Mouse (Mus musculus) cerebellum, adult (tissue): ENCODE results near the gene Blm.

Experiments
- ATAC-seq: cut with Nextera tagmentation; 2 replicates; pipeline ENCODE4 v1.9.2; 2017; ENCODE audit warnings: mild to moderate bottlenecking, moderate library complexity, mixed read lengths; ENCODE audit not compliant: insufficient number of reproducible peaks, low FRiP score, low TSS enrichment

The Blm gene

DNA sequence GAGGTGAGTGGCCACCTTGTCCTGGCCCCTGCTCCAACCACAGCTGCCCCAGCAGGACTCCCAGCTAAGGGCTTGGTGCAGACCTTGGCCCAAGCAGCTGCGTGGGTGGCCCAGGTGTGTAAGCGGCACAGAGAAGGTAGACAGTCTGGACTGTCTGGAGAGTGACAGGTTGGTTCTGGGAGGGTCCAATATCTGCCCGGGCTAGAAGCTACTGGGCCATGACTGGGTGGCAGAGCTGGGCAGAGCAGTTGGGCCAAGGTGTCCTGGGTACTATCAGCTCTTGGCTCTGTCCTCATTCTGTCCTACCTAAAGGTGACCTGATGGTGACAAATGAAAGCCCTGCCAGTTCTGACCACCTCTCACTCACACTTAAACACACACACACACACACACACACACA lies 91.8 kb downstream of the Blm start:
- ATAC-seq: no peak

DNA sequence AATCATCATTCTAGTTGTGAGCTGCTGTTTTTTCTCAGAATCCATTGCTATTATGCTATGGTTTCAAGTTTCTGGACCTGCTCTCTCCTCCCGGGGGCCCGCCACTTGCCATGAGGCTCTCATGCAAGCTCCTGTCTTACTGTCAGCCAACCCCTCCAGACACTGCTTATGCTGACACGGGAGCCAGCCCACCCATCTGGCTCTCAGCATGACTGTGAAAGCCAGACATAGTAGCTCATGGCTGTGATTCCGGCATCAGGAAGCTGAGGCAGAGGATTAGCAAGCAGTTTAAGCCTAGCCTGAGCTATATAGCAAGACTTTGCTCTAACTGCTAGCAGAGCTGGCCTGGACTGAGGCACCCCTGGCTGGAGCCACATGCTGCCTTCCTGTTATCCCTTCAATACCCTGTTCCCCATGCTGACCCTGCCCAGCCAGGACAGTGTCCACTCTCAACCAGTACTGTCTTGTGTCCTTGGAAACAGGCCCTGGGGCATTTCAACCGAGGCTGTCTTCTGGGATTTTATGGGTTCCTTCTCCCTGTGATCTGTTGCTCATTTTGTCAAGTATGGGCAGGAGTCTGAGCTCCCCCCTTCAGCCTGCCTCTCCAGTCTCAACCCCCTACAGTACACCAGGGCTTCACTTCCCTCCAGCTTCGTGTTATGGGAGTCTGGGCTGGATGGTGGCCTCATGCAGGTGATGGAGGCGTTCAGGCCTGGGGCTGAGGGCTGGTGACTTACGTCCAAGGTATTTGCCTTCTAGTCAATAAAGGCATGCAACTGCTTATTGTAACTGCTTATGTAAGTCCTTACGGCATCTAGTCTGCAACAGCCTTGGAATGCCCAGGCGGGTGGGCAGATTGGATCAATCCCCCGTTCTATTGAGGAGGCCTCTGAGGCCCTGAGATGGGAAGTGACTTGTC lies 92.7 kb downstream of the Blm start:
- ATAC-seq: no peak

DNA sequence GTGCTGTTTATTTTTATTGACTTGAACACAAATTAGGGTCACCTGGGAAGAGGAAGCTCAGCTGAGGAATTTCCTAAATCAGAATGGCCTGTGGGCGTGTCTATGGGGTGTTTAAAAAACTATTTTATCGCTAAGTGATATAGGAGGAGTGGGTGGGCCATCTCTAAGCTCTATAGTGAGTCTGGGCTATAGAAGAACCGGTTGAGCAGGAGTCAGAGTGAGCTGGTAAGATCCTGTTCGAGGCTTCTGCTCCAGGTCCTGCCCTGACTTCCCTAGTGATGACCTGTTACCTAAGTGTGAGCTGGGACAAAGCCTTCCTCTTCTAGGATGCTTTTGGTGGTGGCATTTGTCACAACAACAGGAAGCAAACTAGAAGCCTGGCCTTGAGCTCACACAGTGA lies 94.2 kb downstream of the Blm start:
- no peak for ATAC-seq

- no peak for ATAC-seq
Measured at GRCm38 (mm10) chr7:80439789-80440488, 95.0 kb downstream of the Blm start.

DNA sequence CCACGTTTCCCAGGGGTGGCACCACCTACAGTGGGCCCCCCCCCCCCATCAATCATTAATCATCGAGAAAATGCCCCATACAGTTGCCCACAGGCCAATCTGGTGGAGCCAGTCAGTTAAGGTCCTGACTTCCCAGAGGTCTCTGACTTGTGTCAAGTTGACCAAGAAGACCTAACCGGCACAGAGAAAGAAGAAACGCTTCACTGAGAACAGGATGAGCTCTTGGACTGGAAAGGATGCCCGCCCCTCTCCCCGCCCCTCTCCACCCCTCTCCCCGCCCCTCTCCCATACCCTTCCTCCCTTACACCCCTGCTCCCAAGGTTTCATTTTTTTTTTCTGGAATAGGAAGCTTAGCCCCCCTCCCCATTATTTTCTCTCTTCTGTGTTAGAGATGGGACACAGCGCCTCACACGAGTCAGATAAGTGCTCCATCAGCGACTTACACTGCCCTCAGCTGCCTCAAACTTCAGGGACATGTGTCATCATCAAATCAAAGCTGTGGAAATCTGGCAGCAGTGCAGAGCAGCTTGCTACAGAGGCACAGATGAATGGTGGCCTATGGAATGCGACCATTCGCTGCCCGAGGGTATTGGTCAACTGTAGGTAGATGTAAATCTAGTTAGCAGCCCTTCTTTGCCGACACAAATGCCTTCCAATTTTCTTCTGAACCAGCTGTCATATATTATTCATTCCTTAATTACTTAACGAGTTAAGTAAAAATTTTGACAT lies 95.7 kb downstream of the Blm start:
- ATAC-seq: no peak

DNA sequence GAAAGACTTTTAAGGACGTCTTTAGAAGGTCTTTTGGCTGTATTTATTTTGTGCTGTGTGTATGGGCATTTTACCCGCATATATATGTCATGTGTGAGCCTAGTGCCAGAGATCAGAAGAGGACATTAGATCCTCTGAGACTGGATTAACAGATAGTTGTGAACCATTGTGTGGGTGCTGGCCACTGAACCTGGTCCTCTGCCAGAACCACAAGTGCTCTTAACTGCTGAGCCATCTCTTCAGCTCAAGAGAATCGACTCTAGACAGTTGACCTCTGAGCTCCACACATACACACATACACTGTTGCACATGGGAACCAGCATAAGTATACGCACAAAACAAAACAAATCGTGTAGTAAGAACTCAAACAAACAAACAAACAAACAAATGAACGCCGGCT lies 98.3 kb downstream of the Blm start:
- ATAC-seq: no peak

DNA sequence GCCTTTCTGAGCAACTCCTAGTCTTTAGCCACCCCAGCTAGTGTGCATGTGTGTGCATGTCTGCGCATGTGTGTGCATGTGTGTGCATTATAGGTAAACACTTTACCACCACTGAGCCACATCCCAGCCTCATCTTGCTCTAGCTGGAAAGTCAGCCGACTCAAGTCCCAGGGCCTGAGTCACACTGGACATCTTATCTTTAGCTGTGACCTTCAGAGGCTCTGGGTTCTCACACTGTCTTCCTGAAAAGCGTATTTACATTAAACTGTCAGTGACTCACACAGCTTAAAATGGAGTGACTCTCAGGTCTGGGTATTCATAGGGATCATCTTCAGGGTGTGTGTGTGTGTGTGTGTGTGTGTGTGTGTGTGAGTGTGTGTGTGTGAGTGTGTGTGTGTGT lies 99.3 kb downstream of the Blm start:
- ATAC-seq: no peak

- ATAC-seq: no peak
Measured at GRCm38 (mm10) chr7:80429661-80430060, 105.3 kb downstream of the Blm start.

DNA sequence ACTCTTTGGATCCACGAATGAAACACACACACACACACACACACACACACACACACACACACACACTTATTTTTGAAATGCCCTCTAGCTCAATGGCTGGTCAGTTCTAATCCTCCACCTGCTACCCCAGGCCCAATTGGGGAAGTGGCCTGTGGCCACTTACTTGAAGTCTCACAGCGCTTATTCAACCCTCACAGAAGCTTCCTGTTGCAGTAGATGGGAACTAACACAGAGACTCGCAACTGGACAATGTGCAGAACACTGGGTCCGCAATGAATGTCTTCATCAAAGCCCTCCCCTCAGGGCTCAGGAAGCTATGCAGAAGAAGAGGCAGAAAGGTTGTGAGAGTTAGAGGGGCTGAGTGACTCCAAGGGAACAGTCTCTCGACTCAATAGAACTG lies 107.2 kb downstream of the Blm start:
- no peak for ATAC-seq

DNA sequence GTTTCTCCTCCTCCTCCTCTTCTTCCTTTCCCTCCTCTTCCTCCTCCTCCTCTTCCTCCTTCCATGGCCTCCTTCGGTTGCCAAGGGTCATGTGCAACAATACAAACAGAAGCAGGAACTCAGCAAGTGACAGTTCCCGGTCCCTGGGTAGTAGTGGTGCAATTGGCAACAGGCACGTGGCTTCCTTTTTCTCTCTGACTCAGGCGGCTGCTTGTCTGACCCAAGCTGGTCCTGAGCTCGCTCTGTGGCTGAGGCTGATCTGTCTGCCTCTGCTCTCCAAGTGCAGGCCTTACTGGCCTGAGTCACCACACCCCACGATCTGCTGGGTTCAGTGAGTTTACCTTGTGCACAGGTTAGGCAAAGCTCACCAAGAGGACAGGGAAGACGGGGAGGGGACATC lies 108.6 kb downstream of the Blm start:
- no peak for ATAC-seq

DNA sequence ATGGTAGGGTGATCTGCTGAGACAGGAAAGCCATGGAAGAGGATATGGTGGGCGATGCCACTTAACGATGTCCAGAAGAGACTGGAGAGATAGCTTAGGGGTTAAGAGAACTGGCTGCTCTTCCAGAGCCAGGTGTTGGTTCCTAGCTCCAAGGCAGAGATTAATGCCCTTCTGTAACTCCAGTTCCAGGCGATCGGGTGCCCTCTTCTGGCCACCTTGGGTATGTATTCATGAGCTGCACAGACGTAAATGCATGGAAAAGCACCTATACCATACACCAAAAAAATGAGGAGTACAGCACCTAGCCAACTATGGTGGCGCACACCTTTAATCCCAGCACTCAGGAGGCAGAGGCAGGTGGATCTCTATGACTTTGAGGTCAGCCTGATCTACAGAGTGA lies 110.2 kb downstream of the Blm start:
- no peak for ATAC-seq

DNA sequence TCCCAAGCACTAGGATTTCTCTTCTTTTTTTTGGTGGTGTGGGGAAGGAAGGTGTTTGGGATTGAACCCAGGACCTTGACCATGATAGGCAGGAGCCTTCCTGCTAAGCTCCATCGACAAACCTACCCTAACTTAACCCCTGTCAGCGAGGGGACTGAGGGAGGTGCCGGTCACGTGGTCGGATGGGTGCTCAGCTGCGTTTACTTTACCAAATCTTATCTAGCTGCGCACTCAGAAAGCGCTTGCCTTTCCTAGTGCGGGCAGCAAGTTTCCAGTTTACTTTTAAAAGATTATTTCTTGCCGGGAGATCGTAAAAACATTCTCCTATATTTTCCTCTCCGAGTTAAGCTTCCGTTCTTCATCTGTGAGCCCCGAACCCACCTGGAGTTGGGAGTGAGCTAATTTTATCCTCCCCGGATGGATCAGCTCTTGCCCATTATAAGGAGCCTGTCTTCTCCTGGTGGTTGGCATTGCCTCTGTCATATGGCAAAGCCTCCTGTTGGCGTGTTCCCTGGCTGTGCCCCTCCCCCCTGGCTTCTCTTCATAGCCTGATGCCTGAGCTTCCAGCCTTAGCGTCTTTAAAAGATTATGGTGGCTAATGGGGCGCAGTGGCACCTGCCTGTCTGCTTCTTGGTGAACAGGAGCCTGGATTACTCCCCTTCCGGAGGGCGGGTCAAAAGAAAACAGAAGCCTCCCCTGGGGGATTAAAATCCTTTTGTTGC lies 112.0 kb downstream of the Blm start:
- ATAC-seq: no peak; the same call in 1 of the 2 replicates

- ATAC-seq: no peak
Measured at GRCm38 (mm10) chr7:80421576-80421975, 113.3 kb downstream of the Blm start.

DNA sequence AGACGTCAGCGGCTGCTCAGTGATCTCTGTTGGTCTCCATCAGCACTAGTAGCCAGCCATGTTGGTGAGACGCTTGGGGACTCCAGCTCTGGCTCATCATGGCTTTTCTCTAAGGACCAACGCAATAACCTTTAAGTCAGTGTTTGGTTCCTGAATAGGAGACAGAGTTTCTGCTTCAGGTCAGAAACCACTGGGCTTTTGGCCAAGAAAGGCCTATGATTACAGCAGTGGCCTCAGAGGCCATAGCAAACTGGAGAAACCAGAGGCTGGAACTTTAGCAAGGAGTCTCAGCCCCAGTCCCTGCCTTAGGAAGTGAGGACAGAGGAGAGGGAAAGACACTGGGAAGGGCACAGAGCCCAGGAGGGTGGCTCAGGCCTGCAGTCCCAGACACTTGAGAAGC lies 114.3 kb downstream of the Blm start:
- no peak for ATAC-seq

- ATAC-seq: no peak
Measured at GRCm38 (mm10) chr7:80419278-80419677, 115.6 kb downstream of the Blm start.

- no peak for ATAC-seq
Measured at GRCm38 (mm10) chr7:80418036-80418435, 116.9 kb downstream of the Blm start.

GRCm38 (mm10) chr7:80417601-80418000 lies 117.3 kb downstream of the Blm start:
- ATAC-seq: no peak

- no peak for ATAC-seq
Measured at GRCm38 (mm10) chr7:80416969-80417368, 118.0 kb downstream of the Blm start.

- no peak for ATAC-seq
Measured at GRCm38 (mm10) chr7:80414303-80414855, 120.5 kb downstream of the Blm start.
